Mouse (Mus musculus): ENCODE results near the gene Polh. TPM values are rescaled to one million over a fixed set of nuclear protein-coding genes. Genes with fewer than 3 reads are reported as not detected.

Gene Polh
- polyA plus RNA-seq, 1 experiment, result 1.6 TPM

DNA sequence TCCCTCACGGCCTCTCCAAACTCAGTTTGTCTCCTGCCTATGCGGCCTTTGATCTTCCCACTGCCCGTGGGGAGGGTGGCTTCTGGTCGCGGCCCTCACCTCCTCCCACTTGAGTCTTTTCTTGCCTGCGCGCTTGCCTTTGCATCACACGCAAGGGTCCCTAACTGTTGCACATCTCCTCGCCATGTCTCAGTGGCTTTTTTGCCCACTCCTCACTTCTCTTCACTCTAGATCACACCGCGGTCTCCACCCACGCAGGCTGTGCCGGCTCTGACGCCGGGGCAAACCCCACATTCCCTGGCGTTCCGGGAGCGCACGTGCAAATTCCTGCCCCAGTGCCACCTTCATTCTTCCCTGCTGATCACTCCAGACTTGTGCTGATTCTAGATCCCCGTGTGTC lies 633 bp upstream of the Polh start:
- no peak for TF ChIP-seq GATA1 (IDR thresholded peaks at IDR 0.05; ENCODE audit: low read length)

DNA sequence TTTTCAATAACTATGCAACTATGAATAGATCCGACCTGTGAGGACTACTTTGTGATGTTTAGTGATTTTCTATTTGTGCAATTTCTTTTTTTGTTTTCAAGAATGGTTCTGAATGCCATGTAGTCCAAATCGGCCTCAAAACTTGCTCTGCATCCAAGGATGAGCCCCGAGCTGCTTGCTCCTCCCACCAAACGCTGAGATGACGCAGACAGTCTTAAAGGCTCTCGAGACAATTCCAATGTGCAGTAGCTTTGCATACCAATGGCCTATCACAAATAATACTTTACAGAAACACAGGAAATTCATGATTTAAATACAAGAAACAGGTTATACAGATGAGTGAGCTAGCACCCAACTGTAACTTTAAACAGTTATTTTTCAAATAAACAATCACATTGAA lies 1.3 kb downstream of the Polh start:
- TF ChIP-seq GATA1 (IDR thresholded peaks at IDR 0.05; ENCODE audit: low read length), result no peak

DNA sequence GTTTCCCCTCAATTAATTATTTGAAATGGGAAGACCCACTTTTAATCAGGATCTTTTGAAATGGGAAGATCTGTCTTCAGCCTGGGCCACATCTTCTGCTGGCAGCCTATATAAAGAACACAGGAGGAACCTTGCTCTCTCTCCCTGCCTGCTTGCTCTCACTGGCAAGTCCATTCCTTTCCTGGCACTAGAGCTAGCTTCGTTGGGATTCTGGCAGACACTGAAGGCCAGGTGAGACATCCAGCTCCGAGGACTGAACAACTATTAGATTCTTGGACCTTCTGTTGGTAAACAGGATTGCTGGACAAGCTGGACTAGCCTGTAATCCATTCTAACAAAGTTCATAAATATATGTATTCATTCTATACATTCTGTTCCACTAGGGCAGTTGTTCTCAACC lies 13.6 kb downstream of the Polh start:
- no peak for TF ChIP-seq GATA1 (IDR thresholded peaks at IDR 0.05; ENCODE audit: low read length)

DNA sequence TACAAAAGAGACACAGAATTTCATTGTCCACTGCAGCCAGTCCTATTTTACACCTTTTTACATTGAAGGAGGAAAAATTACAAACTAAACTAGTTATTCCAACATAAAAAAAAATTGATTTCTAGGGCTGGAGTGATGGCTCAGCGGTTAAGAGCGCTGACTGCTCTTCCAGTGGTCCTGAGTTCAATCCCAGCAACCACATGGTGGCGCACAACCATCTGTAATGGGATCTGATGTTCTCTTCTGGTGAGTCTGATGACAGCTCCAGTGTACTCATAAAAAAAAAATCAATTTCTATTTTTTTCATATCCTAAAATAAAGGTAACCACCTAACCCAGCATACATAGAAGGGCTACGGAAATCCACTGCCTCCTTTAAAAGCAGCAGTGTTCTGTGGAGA lies 20.2 kb downstream of the Polh start:
- no peak for TF ChIP-seq GATA1 (IDR thresholded peaks at IDR 0.05; ENCODE audit: low read length)

DNA sequence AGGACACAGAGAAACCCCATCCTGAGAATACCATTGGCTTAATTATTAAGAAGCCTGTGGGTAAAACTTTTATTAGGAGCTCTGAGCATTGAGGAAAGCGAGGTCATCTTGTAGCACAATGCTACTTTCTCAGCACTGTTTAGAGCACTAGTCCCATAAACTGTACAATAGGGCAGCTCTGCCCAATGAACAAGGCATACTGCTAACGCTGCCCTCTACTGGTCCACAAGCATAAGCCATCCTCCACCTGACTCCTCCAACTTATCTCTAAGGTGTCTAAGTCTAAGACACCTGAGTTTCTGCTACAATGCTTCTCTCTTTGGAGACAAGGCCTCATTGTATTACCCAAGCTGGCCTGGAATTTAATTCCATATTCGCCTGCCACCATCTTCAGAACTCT lies 31.9 kb downstream of the Polh start:
- TF ChIP-seq GATA1 (IDR thresholded peaks at IDR 0.05; ENCODE audit: low read length), result no peak

DNA sequence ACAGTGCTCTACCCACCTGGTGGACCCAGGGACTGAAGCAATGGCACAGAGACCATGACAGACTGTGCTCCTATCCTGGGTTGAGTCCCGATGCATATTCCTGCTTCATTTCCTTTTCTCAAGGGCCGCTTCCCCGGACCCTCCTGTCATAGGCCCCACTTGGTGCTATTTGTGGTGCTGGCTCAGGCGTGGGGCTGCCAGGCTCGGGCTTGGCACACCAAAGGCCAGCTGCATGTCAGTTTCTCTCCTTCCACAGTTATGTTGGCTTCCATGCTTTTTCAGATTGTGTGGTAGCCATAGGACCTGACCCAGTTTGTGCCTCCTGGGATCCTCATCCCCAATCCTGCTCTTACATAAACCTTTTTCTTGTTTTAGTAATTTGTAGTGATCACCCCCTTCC lies 33.7 kb downstream of the Polh start:
- no peak for TF ChIP-seq GATA1 (IDR thresholded peaks at IDR 0.05; ENCODE audit: low read length)

DNA sequence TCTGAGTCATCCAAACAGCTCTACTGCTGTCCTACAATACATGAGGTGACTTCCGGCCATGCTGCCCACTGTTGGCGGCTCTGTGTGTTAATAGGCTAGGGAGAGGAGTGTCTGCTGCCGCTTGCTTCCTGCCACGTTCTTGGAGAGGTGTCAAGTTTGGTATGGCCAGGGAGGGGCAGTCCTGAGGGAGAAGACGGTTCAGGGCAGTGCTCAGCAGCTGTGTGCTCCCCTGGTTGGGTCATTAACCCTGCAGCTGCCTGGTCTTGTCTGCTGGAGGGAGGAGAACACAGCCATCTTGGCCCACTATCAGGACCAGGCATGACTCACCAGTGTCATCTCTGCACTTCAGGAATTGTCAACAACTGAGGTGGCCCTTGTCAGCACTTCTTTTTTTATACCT lies 34.1 kb downstream of the Polh start:
- TF ChIP-seq GATA1 (IDR thresholded peaks at IDR 0.05; ENCODE audit: low read length), result no peak

DNA sequence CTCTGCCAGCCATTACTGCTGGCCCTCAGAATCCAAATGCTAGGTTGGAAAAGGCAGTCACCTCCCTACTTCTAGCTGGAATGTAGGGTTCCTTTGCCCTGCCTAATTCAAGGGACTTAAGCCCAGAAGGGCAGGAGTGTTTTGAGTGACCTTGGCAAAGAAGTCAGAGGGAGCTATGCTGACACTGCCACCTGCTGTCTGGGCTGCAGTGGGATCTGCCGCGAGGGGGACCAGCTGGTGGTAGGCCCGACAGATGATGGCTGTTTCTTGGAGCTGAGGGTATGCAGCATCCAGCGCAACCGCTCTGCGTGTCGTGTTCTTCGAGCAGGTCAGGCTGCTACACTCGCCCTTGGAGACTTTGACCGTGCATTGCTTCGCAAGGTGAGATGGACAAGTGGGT lies 35.4 kb downstream of the Polh start:
- TF ChIP-seq GATA1 (IDR thresholded peaks at IDR 0.05; ENCODE audit: low read length), result no peak

DNA sequence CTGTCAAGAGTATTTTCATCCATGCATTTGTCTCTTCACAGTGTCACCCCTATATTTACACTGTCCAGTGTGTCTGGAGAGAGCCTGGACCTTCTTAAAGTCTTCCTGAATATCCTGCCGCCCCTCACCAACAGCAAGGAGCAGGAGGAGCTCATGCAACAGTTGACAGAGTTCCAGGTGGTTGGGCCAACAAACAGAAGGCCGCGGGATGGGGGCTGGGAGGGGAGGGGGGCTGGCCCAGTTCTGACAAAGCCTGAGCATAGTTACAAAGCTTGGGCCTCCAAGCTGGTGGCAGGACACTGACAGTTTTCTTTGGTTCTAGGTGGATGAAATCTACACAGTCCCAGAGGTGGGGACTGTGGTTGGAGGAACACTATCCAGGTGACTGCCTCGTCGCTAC lies 36.2 kb downstream of the Polh start:
- TF ChIP-seq GATA1 (IDR thresholded peaks at IDR 0.05; ENCODE audit: low read length), result no peak

DNA sequence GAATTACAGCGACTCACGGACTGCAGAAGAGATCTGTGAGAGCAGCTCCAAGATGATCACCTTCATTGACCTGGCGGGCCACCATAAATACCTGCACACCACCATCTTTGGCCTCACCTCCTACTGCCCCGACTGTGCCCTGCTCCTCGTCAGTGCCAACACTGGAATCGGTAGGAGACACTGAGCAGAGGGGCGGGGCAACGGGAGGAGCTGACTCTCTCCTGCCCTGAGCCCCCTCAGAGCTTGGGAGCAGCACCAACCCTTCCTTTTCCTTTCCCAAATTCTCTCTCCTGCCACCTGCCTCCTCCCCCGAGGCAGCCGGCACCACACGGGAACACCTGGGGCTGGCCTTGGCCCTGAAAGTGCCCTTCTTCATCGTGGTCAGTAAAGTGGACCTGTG lies 37.0 kb downstream of the Polh start:
- no peak for TF ChIP-seq GATA1 (IDR thresholded peaks at IDR 0.05; ENCODE audit: low read length)

DNA sequence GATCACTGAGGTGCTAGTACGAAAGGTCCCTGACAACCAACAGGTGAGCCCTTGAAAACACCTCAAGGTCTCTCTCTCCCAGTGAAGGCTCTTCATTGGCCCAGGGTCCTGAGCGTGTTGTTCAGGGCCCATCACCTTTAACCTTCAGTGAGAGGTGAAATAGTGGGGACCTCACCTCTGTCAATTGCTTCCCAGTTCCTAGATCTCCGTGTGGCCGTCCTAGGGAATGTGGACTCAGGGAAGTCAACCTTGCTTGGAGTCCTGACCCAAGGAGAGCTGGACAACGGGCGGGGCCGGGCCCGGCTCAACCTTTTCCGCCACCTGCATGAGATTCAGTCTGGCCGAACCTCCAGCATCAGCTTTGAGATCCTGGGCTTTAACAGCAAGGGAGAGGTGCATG lies 37.7 kb downstream of the Polh start:
- TF ChIP-seq GATA1 (IDR thresholded peaks at IDR 0.05; ENCODE audit: low read length), result no peak

DNA sequence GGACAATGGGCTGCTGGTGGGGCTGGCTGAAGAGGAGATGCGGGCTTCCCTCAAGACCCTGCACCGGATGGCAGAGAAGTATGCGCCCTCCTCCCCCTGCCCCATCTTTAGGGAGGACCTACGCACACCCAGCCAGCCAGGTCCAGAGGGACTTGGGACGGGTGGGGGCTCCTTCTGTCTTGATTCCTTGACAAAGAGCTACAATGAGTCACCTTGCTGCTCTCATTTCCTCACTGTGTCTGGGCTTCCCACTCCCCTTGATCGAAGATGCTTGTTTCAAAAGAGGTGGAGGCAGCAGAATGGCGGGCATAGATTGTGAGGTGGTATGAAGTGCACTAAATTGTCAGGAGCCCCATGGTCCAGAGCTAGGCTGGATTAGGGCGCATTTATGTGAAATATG lies 38.1 kb downstream of the Polh start:
- TF ChIP-seq GATA1 (IDR thresholded peaks at IDR 0.05; ENCODE audit: low read length), result no peak

DNA sequence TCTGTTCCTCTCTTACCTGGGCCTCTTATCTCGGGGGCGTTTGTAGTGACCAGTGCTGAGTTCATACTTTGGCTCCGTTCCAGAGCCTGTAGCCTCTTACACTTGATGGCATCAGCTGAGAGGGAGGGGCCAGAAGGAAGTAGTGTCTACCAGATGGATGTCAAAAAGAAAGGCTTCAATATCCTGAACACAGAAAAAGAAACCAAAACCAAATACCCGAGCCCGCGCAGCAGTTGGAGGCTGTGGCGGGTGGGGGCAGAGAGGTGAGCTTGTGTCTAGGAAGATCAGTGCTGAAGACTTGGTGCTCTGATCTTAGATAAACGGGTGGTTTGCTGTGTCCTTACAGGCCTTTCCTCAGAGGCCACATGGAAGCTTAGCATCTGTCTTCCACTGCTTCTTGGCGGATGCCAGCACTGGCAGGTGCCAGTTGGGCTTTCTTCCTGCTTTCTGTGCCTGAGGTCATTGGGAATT lies 39.5 kb downstream of the Polh start:
- no peak for TF ChIP-seq GATA1 (IDR thresholded peaks at IDR 0.05; ENCODE audit: low read length)

DNA sequence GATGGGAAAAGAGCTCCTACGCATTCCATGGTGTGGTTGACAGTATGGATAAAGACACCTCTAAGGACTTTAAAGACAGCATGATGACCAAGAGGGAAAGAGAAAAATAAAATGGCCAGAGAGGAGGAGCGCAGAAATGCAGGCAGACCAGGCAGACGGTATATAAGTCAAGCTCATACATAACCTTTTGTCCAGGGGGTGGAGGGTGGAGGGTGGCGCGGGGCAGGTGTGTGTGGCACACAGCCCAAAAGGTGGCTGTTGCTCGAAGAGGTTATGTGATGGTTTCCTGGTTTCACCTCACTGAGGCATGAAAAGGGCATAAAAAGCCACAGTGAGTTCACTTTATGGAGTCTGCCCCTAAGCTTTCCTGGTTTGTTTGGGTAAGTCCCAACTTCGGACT lies 39.9 kb downstream of the Polh start:
- TF ChIP-seq GATA1 (IDR thresholded peaks at IDR 0.05; ENCODE audit: low read length), result no peak

DNA sequence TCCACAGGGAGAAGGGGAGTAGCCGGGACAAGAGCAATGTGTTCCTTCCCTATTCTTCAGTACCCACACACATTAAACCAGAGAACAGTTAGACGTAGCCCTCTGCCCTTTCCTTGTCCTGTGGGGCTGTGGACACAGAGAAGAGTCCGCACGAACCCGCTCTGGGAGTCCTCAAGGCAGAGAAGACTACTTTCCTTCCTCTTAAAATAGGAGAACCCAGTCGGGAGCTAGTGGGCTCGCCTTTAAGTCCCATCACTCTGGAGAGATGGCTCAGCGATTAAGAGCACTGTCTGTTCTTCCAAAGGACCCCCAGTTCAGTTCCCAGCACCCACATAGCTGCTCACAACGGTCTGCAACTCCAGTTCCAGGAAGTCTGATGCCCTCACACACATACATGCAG lies 40.7 kb downstream of the Polh start:
- no peak for TF ChIP-seq GATA1 (IDR thresholded peaks at IDR 0.05; ENCODE audit: low read length)

DNA sequence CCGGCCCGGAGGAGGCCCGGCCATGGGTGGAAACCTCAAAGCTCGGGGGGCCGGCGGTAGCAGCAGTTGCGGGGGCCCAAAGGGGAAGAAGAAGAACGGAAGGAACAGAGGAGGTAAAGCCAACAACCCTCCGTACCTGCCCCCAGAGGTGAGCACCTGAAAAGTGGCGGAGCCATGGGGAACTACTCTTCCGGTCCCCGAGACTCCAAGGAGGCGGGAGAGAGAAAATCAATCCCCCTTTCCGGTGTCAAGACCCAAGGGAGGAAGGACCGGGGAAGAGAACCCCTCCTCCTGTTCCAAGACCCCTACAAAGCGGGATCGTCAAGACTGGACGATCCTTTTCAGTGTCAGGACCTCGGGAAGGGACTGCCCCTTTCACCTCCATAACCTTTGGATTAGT lies 41.3 kb downstream of the Polh start:
- no peak for TF ChIP-seq GATA1 (IDR thresholded peaks at IDR 0.05; ENCODE audit: low read length)

DNA sequence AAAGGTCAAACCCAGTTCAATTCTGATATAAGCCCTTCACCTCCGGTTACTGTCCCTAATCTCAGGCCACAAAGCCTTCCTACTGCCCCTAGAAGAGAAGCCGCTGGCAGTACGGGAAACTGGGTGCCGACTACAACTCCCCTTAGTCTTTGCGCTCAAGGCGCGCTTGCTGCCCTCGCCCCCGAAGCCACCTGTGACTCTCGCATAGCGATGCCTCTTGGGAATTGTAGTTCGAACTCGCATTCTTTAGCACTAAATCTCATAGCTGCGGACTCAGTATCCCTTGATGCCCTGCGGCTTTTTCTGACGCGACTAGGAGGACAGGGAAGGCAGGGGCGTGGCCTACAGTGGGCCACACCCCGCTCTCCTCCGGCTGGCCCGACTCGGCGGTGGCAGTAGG lies 41.8 kb downstream of the Polh start, which contains the start of gene Gtpbp2:
TSS of gene Gtpbp2 (plus strand) at position 347 of the 400 bp plus-strand sequence.
- TF ChIP-seq GATA1 (IDR thresholded peaks at IDR 0.05; ENCODE audit: low read length), result no peak

DNA sequence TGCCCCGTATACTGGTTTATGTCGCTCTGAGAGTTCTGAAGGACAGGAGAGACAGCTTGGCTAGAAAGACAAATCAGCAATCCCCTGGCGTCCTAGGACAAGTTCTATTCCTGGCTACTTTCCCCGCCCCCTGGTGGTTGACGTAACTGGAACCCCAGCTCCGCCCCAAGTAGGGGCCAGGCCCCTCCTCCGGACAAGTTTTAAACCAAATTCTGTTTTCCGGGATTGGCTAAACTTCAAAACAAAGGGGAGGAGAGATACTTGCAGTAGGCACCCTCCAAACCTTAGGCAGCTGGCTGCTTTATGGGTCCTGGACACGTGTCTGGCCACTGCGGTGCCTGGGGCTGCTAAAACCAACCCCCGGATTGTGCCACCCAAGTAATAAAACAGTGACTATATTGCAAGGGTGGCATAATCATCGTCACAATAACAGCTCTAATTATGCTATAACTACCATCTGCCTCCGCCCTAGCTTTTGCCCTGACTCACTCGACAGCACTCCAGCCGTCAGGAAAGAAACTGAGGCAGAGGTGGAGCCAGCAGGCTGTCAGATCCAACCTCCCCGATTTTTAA lies 42.3 kb downstream of the Polh start:
- TF ChIP-seq GATA1 (IDR thresholded peaks at IDR 0.05; ENCODE audit: low read length), result no peak
